ENCODE assay signal across 20 mouse cellular contexts in the genomic region with DNA sequence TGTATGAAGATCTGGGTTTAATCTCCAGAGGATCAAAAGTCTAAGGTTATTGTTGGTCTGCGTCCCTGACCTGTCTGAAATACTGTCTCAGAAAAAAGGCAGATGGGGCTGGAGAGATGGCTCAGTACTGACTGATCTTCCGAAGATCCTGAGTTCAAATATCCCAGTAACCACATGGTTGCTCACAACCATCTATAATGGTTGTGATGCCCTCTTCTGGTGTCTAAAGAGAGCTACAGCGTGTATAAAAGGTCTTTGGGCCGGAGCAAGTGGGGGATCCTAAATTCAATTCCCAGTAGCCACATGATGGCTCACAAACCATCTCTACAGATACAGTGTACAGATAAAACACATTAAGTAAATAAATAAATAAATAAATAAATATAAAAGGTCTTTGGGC. TPM values are rescaled to one million over a fixed set of nuclear protein-coding genes. Genes with fewer than 3 reads are reported as not detected.
DNase-seq lines count a peak whose midpoint lies in the region; ATAC-seq and TF ChIP-seq lines count a peak whose summit lies in the region.
"Had no signal": no experiment of that assay in that cellular context is flagged by ENCODE, and none has a peak within 500 bp of the region (broad histone marks: within the 10 kb centered on the region; RNA-seq: fewer than 3 reads in every experiment).

No protein-coding gene starts in this region.

- H3K27me3 ChIP-seq in forebrain, postnatal 0 days (ENCODE audit: insufficient read depth, low read length), result no peaks in the 10 kb centered on the region
- no peaks in the 10 kb centered on the region for H3K27me3 ChIP-seq in forebrain, embryonic 15.5 days
- H3K27me3 ChIP-seq: heart, embryonic 12.5 days; neural tube, embryonic 15.5 days; stomach, embryonic 15.5 days had no signal

- no peak overlapping the region for H3K4me2 ChIP-seq in forebrain, postnatal 0 days (ENCODE audit: low read depth)
- no peak overlapping the region for H3K4me2 ChIP-seq in forebrain, embryonic 15.5 days (replicated peaks)
- H3K4me2 ChIP-seq: heart, embryonic 12.5 days; neural tube, embryonic 15.5 days; stomach, embryonic 15.5 days had no signal

- no peaks in the 10 kb centered on the region for H3K9me3 ChIP-seq in forebrain, postnatal 0 days (ENCODE audit: low read length)
- H3K9me3 ChIP-seq in forebrain, embryonic 15.5 days, result no peaks in the 10 kb centered on the region
- H3K9me3 ChIP-seq: G1E; heart, embryonic 12.5 days; hindbrain, embryonic 10.5 days; neural tube, embryonic 15.5 days; stomach, embryonic 15.5 days had no signal

- H3K9ac ChIP-seq in forebrain, postnatal 0 days, result no peak overlapping the region
- no peak overlapping the region for H3K9ac ChIP-seq in forebrain, embryonic 15.5 days (replicated peaks)
- H3K9ac ChIP-seq: heart, embryonic 12.5 days; neural tube, embryonic 15.5 days; stomach, embryonic 15.5 days had no signal

- no peak overlapping the region for H3K4me3 ChIP-seq in forebrain, postnatal 0 days (ENCODE audit: low read depth, low read length)
- no peak overlapping the region for H3K4me3 ChIP-seq in forebrain, embryonic 15.5 days
- no peak overlapping the region for H3K4me3 ChIP-seq in left cerebral cortex, adult 2 months
- H3K4me3 ChIP-seq: heart, embryonic 12.5 days; hindbrain, embryonic 10.5 days; neural tube, embryonic 15.5 days; stomach, embryonic 15.5 days had no signal

- no peaks in the 10 kb centered on the region for H3K4me1 ChIP-seq in forebrain, postnatal 0 days (ENCODE audit: insufficient read depth)
- peaks cover 7% of the 10 kb centered on the region for H3K4me1 ChIP-seq in forebrain, embryonic 15.5 days
- H3K4me1 ChIP-seq: hindbrain, embryonic 10.5 days had no signal

- 74% methylated on average over 4 of the region's 4 CpGs for WGBS in forebrain, postnatal 0 days
- WGBS in forebrain, embryonic 15.5 days, result 76% methylated on average over 4 of the region's 4 CpGs

- intact Hi-C loops in left cerebral cortex, adult 2 months (cut with DNase I), result no loop called here
- intact Hi-C loops in left cerebral cortex, postnatal 4 days (cut with DNase I), result no loop called here

- H3K27ac ChIP-seq in forebrain, postnatal 0 days (ENCODE audit: low read depth, low read length), result no peak overlapping the region
- H3K27ac ChIP-seq in forebrain, embryonic 15.5 days (replicated peaks), result no peak overlapping the region
- no peak overlapping the region for H3K27ac ChIP-seq in left cerebral cortex, adult 2 months
- H3K27ac ChIP-seq: hindbrain, embryonic 10.5 days; neural tube, embryonic 15.5 days; stomach, embryonic 15.5 days had no signal

- DNase-seq in forebrain, postnatal 0 days, result no peak
- no peak for DNase-seq in left cerebral cortex, adult 2 months (ENCODE audit: extremely low spot score in 1 of 2, low spot score in 2 of 2)
- DNase-seq in left cerebral cortex, postnatal 4 days, result no peak
- peak; percentile 49 for DNase-seq in NIH3T3 (ENCODE audit: low read depth)
- DNase-seq in naive thymus-derived CD4-positive, alpha-beta T cell, adult 2 months (ENCODE audit: low read depth), result peak; percentile 43
- DNase-seq in spleen, postnatal 10 days (ENCODE audit: low spot score in 2 of 2), result no peak
- no peak for DNase-seq in layer of hippocampus, postnatal 14 days (ENCODE audit: low spot score in 2 of 2)
- DNase-seq: adrenal gland, postnatal 25 days; gastrocnemius, postnatal 14 days; kidney, adult 11 months; kidney, postnatal 36 days; layer of hippocampus, postnatal 36 days; thymus, postnatal 14 days had no signal

- TF ChIP-seq CTCF in forebrain, postnatal 0 days (IDR thresholded peaks at IDR 0.05; ENCODE audit: low read depth), result peak; percentile 41
- peak; percentile 36 for TF ChIP-seq CTCF in left cerebral cortex, adult 2 months (IDR thresholded peaks at IDR 0.05)

- 0 out of 2 replicates have a peak, but pooled peaks have one; percentile 38 for ATAC-seq in forebrain, postnatal 0 days
- no peak for ATAC-seq in forebrain, embryonic 15.5 days (replicated peaks)
- ATAC-seq: activated CD4-positive, CD25-positive, alpha-beta regulatory T cell, adult 4 months had no signal

- H3K36me3 ChIP-seq in forebrain, postnatal 0 days (ENCODE audit: insufficient read depth), result peaks cover 93% of the 10 kb centered on the region
- H3K36me3 ChIP-seq in forebrain, embryonic 15.5 days, result peaks cover 92% of the 10 kb centered on the region

RNA-seq across cellular contexts. Expression of gene Gramd2, which starts 10.8 kb away (rescaled TPM):
- total RNA-seq in forebrain, postnatal 0 days (2014; rRNA removed), result 5.7 and 8.6 TPM in 2 replicates
- polyA plus RNA-seq in forebrain, postnatal 0 days (2015; fragmentation: Nextera tagmentation; extraction: Ambion mirVana), result 4.7 and 5.3 TPM in 2 replicates
- polyA plus RNA-seq in forebrain, embryonic 15.5 days (2015; fragmentation: Nextera tagmentation; extraction: Ambion mirVana), result 3.4 and 4.0 TPM in 2 replicates
- total RNA-seq in left cerebral cortex, adult 2 months (2021), result 10 to 100 TPM in 1 of 2 experiments, 1 to 10 TPM in 1; 8.6 to 10.7 TPM
- total RNA-seq in left cerebral cortex, postnatal 4 days (2021), result 10 to 100 TPM; 21.0 to 24.4 TPM
- total RNA-seq in layer of hippocampus, postnatal 14 days (2021), result 1 to 10 TPM; 6.9 to 7.4 TPM
- total RNA-seq: G1E had no signal
- polyA plus RNA-seq: activated CD4-positive, CD25-positive, alpha-beta regulatory T cell, adult 4 months; G1E had no signal

RNA-seq across cellular contexts. Expression of gene Pkm, which starts 13.0 kb away (rescaled TPM):
- 677 and 762 TPM in 2 replicates for total RNA-seq in forebrain, postnatal 0 days (2014; rRNA removed)
- polyA plus RNA-seq in forebrain, postnatal 0 days (2015; fragmentation: Nextera tagmentation; extraction: Ambion mirVana), result 764 and 783 TPM in 2 replicates
- 1,184 and 1,237 TPM in 2 replicates for polyA plus RNA-seq in forebrain, embryonic 15.5 days (2015; fragmentation: Nextera tagmentation; extraction: Ambion mirVana)
- 1,000 to 10,000 TPM; 1,277 to 1,324 TPM for total RNA-seq in left cerebral cortex, adult 2 months (2021)
- total RNA-seq in left cerebral cortex, postnatal 4 days (2021), result 100 to 1,000 TPM; 517 to 569 TPM
- 100 to 1,000 TPM; 944 to 962 TPM for total RNA-seq in layer of hippocampus, postnatal 14 days (2021)

RNA-seq across cellular contexts. Expression of gene Parp6, which starts 52.1 kb away (rescaled TPM):
- 133 and 137 TPM in 2 replicates for total RNA-seq in forebrain, postnatal 0 days (2014; rRNA removed)
- polyA plus RNA-seq in forebrain, postnatal 0 days (2015; fragmentation: Nextera tagmentation; extraction: Ambion mirVana), result 181 and 195 TPM in 2 replicates
- 188 and 191 TPM in 2 replicates for polyA plus RNA-seq in forebrain, embryonic 15.5 days (2015; fragmentation: Nextera tagmentation; extraction: Ambion mirVana)
- total RNA-seq in left cerebral cortex, adult 2 months (2021), result 100 to 1,000 TPM; 144 to 156 TPM
- total RNA-seq in left cerebral cortex, postnatal 4 days (2021), result 100 to 1,000 TPM; 199 to 208 TPM
- 100 to 1,000 TPM; 155 to 171 TPM for total RNA-seq in layer of hippocampus, postnatal 14 days (2021)

Comparison
In these comparisons a context has a peak if more than half of its experiments do, and no peak if none do; other contexts are left out.
1. DNase-seq: peak in NIH3T3 (single experiment) and naive thymus-derived CD4-positive, alpha-beta T cell, adult 2 months (single experiment); none in forebrain, postnatal 0 days (single experiment), left cerebral cortex, adult 2 months (0 of 2), left cerebral cortex, postnatal 4 days (single experiment), spleen, postnatal 10 days (0 of 2) and layer of hippocampus, postnatal 14 days (0 of 2).